Comparison of ENCODE assay signal across 9 mouse cellular contexts in genomic region chr13:95563693-95564092, GRCm38 (mm10). TPM values are rescaled to one million over a fixed set of nuclear protein-coding genes. Genes with fewer than 3 reads are reported as not detected.
DNase-seq lines count a peak whose midpoint lies in the region; ATAC-seq and TF ChIP-seq lines count a peak whose summit lies in the region.
"Had no signal": no experiment of that assay in that cellular context is flagged by ENCODE, and none has a peak within 500 bp of the region (broad histone marks: within the 10 kb centered on the region; RNA-seq: fewer than 3 reads in every experiment).

No protein-coding gene starts in this region.

- H3K4me3 ChIP-seq in C2C12 (ENCODE audit: insufficient read depth, poor library complexity, severe bottlenecking): no peak overlapping the region
- no peak overlapping the region for H3K4me3 ChIP-seq in heart, embryonic 12.5 days
- H3K4me3 ChIP-seq in liver, embryonic 11.5 days (ENCODE audit: low read depth, low read length): no peak overlapping the region
- no peak overlapping the region for H3K4me3 ChIP-seq in stomach, embryonic 16.5 days (replicated peaks; ENCODE audit: low read length)
- H3K4me3 ChIP-seq: erythroblast, embryonic 14.5 days had no signal

- H3K9me3 ChIP-seq in heart, embryonic 12.5 days (replicated peaks): peaks cover 7% of the 10 kb centered on the region; the same call in 1 of the 2 replicates
- no peaks in the 10 kb centered on the region for H3K9me3 ChIP-seq in liver, embryonic 11.5 days (ENCODE audit: control insufficient read depth, low read length)
- no peaks in the 10 kb centered on the region for H3K9me3 ChIP-seq in stomach, embryonic 16.5 days (replicated peaks; ENCODE audit: control insufficient read depth, low read length)

- H3K4me2 ChIP-seq in heart, embryonic 12.5 days: no peak overlapping the region
- no peak overlapping the region for H3K4me2 ChIP-seq in liver, embryonic 11.5 days
- H3K4me2 ChIP-seq in stomach, embryonic 16.5 days (ENCODE audit: low read depth, low read length): no peak overlapping the region

- no peak overlapping the region for H3ac ChIP-seq in C2C12 (ENCODE audit: control insufficient read depth, insufficient read length, low read depth)

- peaks cover 7% of the 10 kb centered on the region for H3K4me1 ChIP-seq in heart, embryonic 12.5 days (replicated peaks)
- no peaks in the 10 kb centered on the region for H3K4me1 ChIP-seq in liver, embryonic 11.5 days (replicated peaks; ENCODE audit: control insufficient read depth, insufficient read depth, low read length)
- no peaks in the 10 kb centered on the region for H3K4me1 ChIP-seq in stomach, embryonic 16.5 days (ENCODE audit: control insufficient read depth, insufficient read depth, low read length)

- H3K9ac ChIP-seq in heart, embryonic 12.5 days: no peak overlapping the region
- H3K9ac ChIP-seq in liver, embryonic 11.5 days (ENCODE audit: low read depth, low read length): no peak overlapping the region
- H3K9ac ChIP-seq in stomach, embryonic 16.5 days (ENCODE audit: low read length): no peak overlapping the region

- no peak overlapping the region for H3K27ac ChIP-seq in heart, embryonic 12.5 days (ENCODE audit: poor library complexity, severe bottlenecking)
- H3K27ac ChIP-seq in liver, embryonic 11.5 days (ENCODE audit: low read depth, low read length): no peak overlapping the region
- no peak overlapping the region for H3K27ac ChIP-seq in stomach, embryonic 16.5 days (ENCODE audit: low read length)

- no peaks in the 10 kb centered on the region for H3K36me3 ChIP-seq in C2C12 (ENCODE audit: control insufficient read depth, insufficient read depth)
- H3K36me3 ChIP-seq in heart, embryonic 12.5 days: no peaks in the 10 kb centered on the region
- no peaks in the 10 kb centered on the region for H3K36me3 ChIP-seq in liver, embryonic 11.5 days (ENCODE audit: control insufficient read depth, insufficient read depth, low read length)
- H3K36me3 ChIP-seq in stomach, embryonic 16.5 days (ENCODE audit: control insufficient read depth, insufficient read depth, low read length): no peaks in the 10 kb centered on the region

- peak; percentile 33 for TF ChIP-seq CTCF in C2C12 (IDR thresholded peaks at IDR 0.05; ENCODE audit: control insufficient read depth, insufficient read depth, insufficient read length)

- DNase-seq in adrenal gland, adult 8-10 months: peak; percentile 23
- peak; percentile 63 for DNase-seq in embryo, embryonic 11.5 days (ENCODE audit: low read depth, low spot score)
- peak; percentile 73 for DNase-seq in kidney, postnatal 10 days
- DNase-seq in liver, embryonic 11.5 days (ENCODE audit: low spot score): peak; percentile 64
- DNase-seq in natural killer cell, adult 2 months (ENCODE audit: low spot score in 2 of 2): peak; percentile 75 to 76

- H3K27me3 ChIP-seq in C2C12 (ENCODE audit: control insufficient read depth, insufficient read depth, insufficient read length): no peaks in the 10 kb centered on the region
- no peaks in the 10 kb centered on the region for H3K27me3 ChIP-seq in heart, embryonic 12.5 days (replicated peaks)
- H3K27me3 ChIP-seq in liver, embryonic 11.5 days (replicated peaks; ENCODE audit: control insufficient read depth, insufficient read depth, low read length): no peaks in the 10 kb centered on the region
- no peaks in the 10 kb centered on the region for H3K27me3 ChIP-seq in stomach, embryonic 16.5 days (ENCODE audit: control insufficient read depth, insufficient read depth, low read length)

- no peaks in the 10 kb centered on the region for H3K79me3 ChIP-seq in C2C12 (ENCODE audit: low read depth)

- ATAC-seq in heart, embryonic 12.5 days (ENCODE audit: insufficient number of reproducible peaks, low FRiP score): peak; percentile 62; the same call in 1 of the 2 replicates
- ATAC-seq in liver, embryonic 11.5 days (replicated peaks; ENCODE audit: low FRiP score): peak; percentile 77
- ATAC-seq in stomach, embryonic 16.5 days (ENCODE audit: insufficient read depth, low FRiP score): peak; percentile 29; the same call in 1 of the 2 replicates

- H3K79me2 ChIP-seq in C2C12 (ENCODE audit: control insufficient read depth, insufficient read depth): no peaks in the 10 kb centered on the region

- 3% methylated on average over 3 of the region's 3 CpGs for WGBS in heart, embryonic 12.5 days
- 2% methylated on average over 3 of the region's 3 CpGs for WGBS in liver, embryonic 11.5 days
- 2% methylated on average over 3 of the region's 3 CpGs for WGBS in stomach, embryonic 16.5 days

TF ChIP-seq in C2C12, 6 proteins besides CTCF, POLR2A, EP300 and RAD21:
- TF ChIP-seq MYOG (IDR thresholded peaks at IDR 0.05; ENCODE audit: control insufficient read depth, extremely low read depth, insufficient read length) (no peak), CEBPB (IDR thresholded peaks at IDR 0.05; ENCODE audit: low read depth) (no peak), MAX (IDR thresholded peaks at IDR 0.05) (no peak), USF1 (IDR thresholded peaks at IDR 0.05; ENCODE audit: low read depth) (no peak), FOSL1 (IDR thresholded peaks at IDR 0.05; ENCODE audit: insufficient read depth, low read length, poor library complexity, severe bottlenecking) (no peak), MYOD1 (IDR thresholded peaks at IDR 0.05; ENCODE audit: control insufficient read depth, insufficient read length, low read depth) (no peak)
TF ChIP-seq in C2C12: peak in this region for 0.

RNA-seq across cellular contexts. Expression of gene F2rl1, which starts 38.7 kb away (rescaled TPM):
- not detected for polyA plus RNA-seq in C2C12 (2012; fragmentation: generic; extraction: Trizol)
- total RNA-seq in adrenal gland, adult 8-10 months (2022): under 1 TPM in 3 of 4 experiments, not detected in 1; 0.10 to 0.17 (median 0.15) TPM
- polyA plus RNA-seq in heart, embryonic 12.5 days (2016; fragmentation: Nextera tagmentation; extraction: Ambion mirVana): 0.26 TPM in 1 of 2 replicates, not detected in the other
- polyA plus RNA-seq in liver, embryonic 11.5 days (2014; fragmentation: Nextera tagmentation; extraction: Ambion mirVana): 0.21 and 0.43 TPM in 2 replicates
- 14.9 and 17.7 TPM in 2 replicates for polyA plus RNA-seq in stomach, embryonic 16.5 days (2015; fragmentation: Nextera tagmentation; extraction: Ambion mirVana)
- polyA plus RNA-seq: erythroblast, embryonic 14.5 days had no signal

RNA-seq across cellular contexts. Expression of gene F2r, which starts 54.6 kb away (rescaled TPM):
- polyA plus RNA-seq in C2C12 (2012; fragmentation: generic; extraction: Trizol): 97.4 TPM
- 100 to 1,000 TPM; 116 to 170 (median 135) TPM for total RNA-seq in adrenal gland, adult 8-10 months (2022)
- polyA plus RNA-seq in heart, embryonic 12.5 days (2016; fragmentation: Nextera tagmentation; extraction: Ambion mirVana): 184 and 192 TPM in 2 replicates
- 142 and 156 TPM in 2 replicates for polyA plus RNA-seq in liver, embryonic 11.5 days (2014; fragmentation: Nextera tagmentation; extraction: Ambion mirVana)
- polyA plus RNA-seq in stomach, embryonic 16.5 days (2015; fragmentation: Nextera tagmentation; extraction: Ambion mirVana): 62.5 and 65.0 TPM in 2 replicates

Comparison
In these comparisons a context has a peak if more than half of its experiments do, and no peak if none do; other contexts are left out.
1. DNase-seq: peak in every context shown above with its lines; median percentile 76 in natural killer cell, adult 2 months; 73 in kidney, postnatal 10 days; 64 in liver, embryonic 11.5 days; 63 in embryo, embryonic 11.5 days; 23 in adrenal gland, adult 8-10 months.
2. RNA of gene F2rl1, which starts 38.7 kb away (polyA plus RNA-seq): 14.9 to 17.7 TPM in stomach, embryonic 16.5 days; 0.21 to 0.43 TPM in liver, embryonic 11.5 days, 0.26 TPM in heart, embryonic 12.5 days and not detected in C2C12 (single experiment); every median in the first group is over 10 times any median in the second.
3. Peak in every context shown above with its lines, with median percentiles within 50 percentile points of each other: ATAC-seq.